Mouse (Mus musculus) heart, adult 2 months (tissue): ENCODE results near the gene Tle2.
A peak's percentile ranks its signal among the peaks of the same experiment; 100 is the strongest.

Source experiments
- EP300 ChIP-seq: fragments of 200-500 bp; IDR thresholded peaks from 2 replicates; pipeline ENCODE4 v1.6.1; 2011; ENCODE audit warnings: low read depth, low read length, control low read depth; ENCODE audit not compliant: insufficient read depth
- POLR2A ChIP-seq: fragments of 200-500 bp; IDR thresholded peaks from 2 replicates; pipeline ENCODE4 v1.6.1; 2011; ENCODE audit warnings: mild to moderate bottlenecking, low read depth, low read length, control low read depth; ENCODE audit not compliant: insufficient read depth

DNA sequence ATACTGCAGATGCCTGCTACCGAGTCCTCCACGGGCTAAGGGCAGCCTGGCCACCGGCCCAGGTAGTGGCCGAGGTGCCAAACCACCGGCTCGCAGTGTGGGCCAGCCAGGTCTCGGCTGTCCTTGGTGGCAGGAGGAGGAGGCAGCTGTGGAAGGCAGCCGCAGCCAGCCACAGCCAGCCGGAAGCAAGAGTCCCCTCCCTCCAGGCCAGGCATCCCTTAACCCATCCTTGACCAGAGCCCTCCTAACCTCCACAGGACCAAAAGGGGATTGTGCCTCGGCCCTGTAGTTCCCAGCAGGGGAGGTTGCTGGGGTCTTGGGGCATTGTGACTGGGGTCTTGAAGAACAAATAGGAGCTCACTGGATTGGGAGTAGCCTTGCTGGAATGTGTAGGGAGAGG, 10.1 kb upstream of the Tle2 start:
- TF ChIP-seq POLR2A (0 out of 2 replicates have a peak, but pooled peaks have one; percentile 14), EP300 (0 out of 2 replicates have a peak, but pooled peaks have one; percentile 39)
